Mouse (Mus musculus) layer of hippocampus, adult 6 months (tissue): ENCODE measurements around the gene 9630041A04Rik. TPM values are rescaled to one million over a fixed set of nuclear protein-coding genes. Genes with fewer than 3 reads are reported as not detected.

Source experiments
- long read RNA-seq, 2 experiments: library from polyadenylated mRNA; unstranded; transcript quantifications; one replicate each; pipeline ENCODE4 v2.0.0; 2019 to 2020
- polyA plus RNA-seq: library from polyadenylated mRNA; unstranded; fragments of <200 nt; fragmentation: Nextera tagmentation; gene quantifications from 2 replicates; pipeline ENCODE4 v1.2.3, GENCODE M21; 2021

The 9630041A04Rik gene
- polyA plus RNA-seq = not detected in 2 replicates
- long read RNA-seq, experiment 1 = 0 reads
- long read RNA-seq, experiment 2 = 0 reads

GRCm38 (mm10) chr9:101861596-101862471, at the start of gene 9630041A04Rik:
Gene 9630041A04Rik, plus strand, starts transcription at chr9:101861841.

